Mouse (Mus musculus) heart, postnatal 0 days (tissue): ENCODE data around the gene Rala. TPM values are rescaled to one million over a fixed set of nuclear protein-coding genes. Genes with fewer than 3 reads are reported as not detected.
A peak's percentile ranks its signal among the peaks of the same experiment; 100 is the strongest.

ENCODE experiments used
- ATAC-seq: fragments of 200-750 bp; cut with Nextera tagmentation; 2 replicates; pipeline ENCODE4 v1.8.0; 2017; ENCODE audit warnings: low read depth, moderate number of reproducible peaks, moderate library complexity; ENCODE audit not compliant: insufficient read depth
- DNase-seq: peaks from one replicate; pipeline ENCODE4 v3.0.0-alpha.2; 2016; ENCODE audit warnings: low spot score
- H3K27ac ChIP-seq: fragments of 300-500 bp; sonication (generic); 2 replicates; pipeline ENCODE4 v1.5.1; 2014; ENCODE audit warnings: low read depth, mild to moderate bottlenecking
- H3K27me3 ChIP-seq: fragments of 300-500 bp; sonication (generic); 2 replicates; pipeline ENCODE4 v1.6.1; 2014; ENCODE audit warnings: low read length, mixed read lengths; ENCODE audit not compliant: control insufficient read depth, insufficient read depth
- H3K36me3 ChIP-seq: fragments of 300-500 bp; sonication (generic); replicated peaks from 2 replicates; pipeline ENCODE4 v1.6.1; 2014; ENCODE audit warnings: low read length, mixed read lengths; ENCODE audit not compliant: control insufficient read depth, insufficient read depth
- H3K4me1 ChIP-seq: fragments of 300-500 bp; sonication (generic); 2 replicates; pipeline ENCODE4 v1.6.1; 2014; ENCODE audit warnings: antibody characterized with exemption; ENCODE audit not compliant: control insufficient read depth, insufficient read depth
- H3K4me2 ChIP-seq: fragments of 300-500 bp; sonication (generic); 2 replicates; pipeline ENCODE4 v1.6.1; 2014; ENCODE audit warnings: low read depth, mild to moderate bottlenecking, low read length, moderate library complexity
- H3K4me3 ChIP-seq: fragments of 300-500 bp; sonication (generic); 2 replicates; pipeline ENCODE4 v1.5.1; 2014; ENCODE audit warnings: low read depth, low read length
- H3K9ac ChIP-seq: fragments of 300-500 bp; sonication (generic); replicated peaks from 2 replicates; pipeline ENCODE4 v1.6.1; 2014; ENCODE audit warnings: low read depth, low read length, mixed read lengths
- H3K9me3 ChIP-seq: fragments of 300-500 bp; sonication (generic); replicated peaks from 2 replicates; pipeline ENCODE4 v1.6.1; 2016; ENCODE audit warnings: low read length; ENCODE audit not compliant: control insufficient read depth
- CTCF ChIP-seq: IDR thresholded peaks from 2 replicates; pipeline ENCODE4 v1.5.1; 2016; ENCODE audit warnings: antibody characterized with exemption, control low read depth, low read depth
- EP300 ChIP-seq: IDR thresholded peaks from 2 replicates; pipeline ENCODE4 v1.6.1; 2016; ENCODE audit warnings: antibody characterized with exemption, low read depth
- WGBS: fragments of 180-500 bp; shearing (Covaris S2); extraction: QIAGEN DNeasy Blood & Tissue Kit; methylation state at CpG from one replicate; pipeline ENCODE4 v1.1.7; 2014; 5-methylcytosine and 5-hydroxymethylcytosine counted together
- polyA plus RNA-seq: library from polyadenylated mRNA; unstranded; fragments of >200 nt; fragmentation: Nextera tagmentation; extraction: Ambion mirVana; gene quantifications from 2 replicates; pipeline ENCODE4 v1.2.1, GENCODE M21; 2015
- total RNA-seq: library from RNA; depleted of rRNA; stranded (reverse); fragments of >200 nt; gene quantifications from 2 replicates; pipeline ENCODE4 v1.2.3, GENCODE M21; 2014; ENCODE audit warnings: low replicate concordance

The Rala gene
- total and polyA plus RNA-seq, 2 experiments from 2014 or later = 19.0 to 77.1 TPM

- Histone ChIP-seq H3K27ac (no peak overlapping the region), H3K4me1 (no peaks in the 10 kb centered on the region), H3K4me2 (no peak overlapping the region), H3K4me3 (no peak overlapping the region), H3K27me3 (no peaks in the 10 kb centered on the region), H3K36me3 (peaks cover 45% of the 10 kb centered on the region), H3K9ac (no peak overlapping the region), H3K9me3 (no peaks in the 10 kb centered on the region)
- DNase-seq = no peak
- WGBS = 70% methylated on average over 5 of the region's 5 CpGs
- ATAC-seq = no peak
- no peak for TF ChIP-seq CTCF
- TF ChIP-seq EP300 = no peak
These were observed 38.6 kb upstream of the Rala start for GRCm38 (mm10) chr13:17982634-17983033.

GRCm38 (mm10) chr13:17976854-17977739, 33.1 kb upstream of the Rala start:
- Histone ChIP-seq H3K9ac (no peak overlapping the region), H3K27me3 (no peaks in the 10 kb centered on the region), H3K27ac (no peak overlapping the region), H3K4me1 (no peaks in the 10 kb centered on the region), H3K4me3 (no peak overlapping the region), H3K36me3 (no peaks in the 10 kb centered on the region), H3K4me2 (no peak overlapping the region), H3K9me3 (no peaks in the 10 kb centered on the region)
- TF ChIP-seq CTCF (no peak), EP300 (no peak)
- 61% methylated on average over 8 of the region's 8 CpGs for WGBS
- no peak for DNase-seq
- ATAC-seq = no peak

- WGBS = 14% methylated on average over 2 of the region's 2 CpGs
- no peak overlapping the region for H3K4me2 ChIP-seq
- H3K4me3 ChIP-seq = no peak overlapping the region
- no peaks in the 10 kb centered on the region for H3K9me3 ChIP-seq
- ATAC-seq = no peak
- H3K36me3 ChIP-seq = no peaks in the 10 kb centered on the region
- no peaks in the 10 kb centered on the region for H3K4me1 ChIP-seq
- H3K9ac ChIP-seq = no peak overlapping the region
- TF ChIP-seq EP300 (no peak), CTCF (no peak)
- H3K27ac ChIP-seq = no peak overlapping the region
- peak; percentile 17 for DNase-seq
- no peaks in the 10 kb centered on the region for H3K27me3 ChIP-seq
These were observed 31.9 kb upstream of the Rala start for GRCm38 (mm10) chr13:17975891-17976290.

- no peaks in the 10 kb centered on the region for H3K9me3 ChIP-seq
- no peak for TF ChIP-seq EP300
- no peak for TF ChIP-seq CTCF
These were observed 31.4 kb upstream of the Rala start for GRCm38 (mm10) chr13:17975457-17975856.

GRCm38 (mm10) chr13:17974734-17975133, 30.7 kb upstream of the Rala start:
- no peaks in the 10 kb centered on the region for H3K36me3 ChIP-seq
- H3K27ac ChIP-seq = no peak overlapping the region
- H3K9me3 ChIP-seq = no peaks in the 10 kb centered on the region
- no peak overlapping the region for H3K9ac ChIP-seq
- no peak overlapping the region for H3K4me2 ChIP-seq
- 96% methylated on average over 9 of the region's 9 CpGs for WGBS
- no peak overlapping the region for H3K4me3 ChIP-seq
- TF ChIP-seq CTCF = no peak
- no peak for TF ChIP-seq EP300
- H3K4me1 ChIP-seq = no peaks in the 10 kb centered on the region
- H3K27me3 ChIP-seq = no peaks in the 10 kb centered on the region
- no peak for DNase-seq
- ATAC-seq = no peak

More at GRCm38 (mm10) chr13:17975457-17975856, 31.4 kb upstream of the Rala start:
- WGBS = 73% methylated on average over 1 of the region's 1 CpGs
- no peaks in the 10 kb centered on the region for H3K27me3 ChIP-seq
- H3K4me1 ChIP-seq = no peaks in the 10 kb centered on the region
- H3K36me3 ChIP-seq = no peaks in the 10 kb centered on the region
- no peak for ATAC-seq
- H3K4me3 ChIP-seq = no peak overlapping the region
- no peak overlapping the region for H3K4me2 ChIP-seq
- no peak for DNase-seq
- H3K27ac ChIP-seq = no peak overlapping the region
- no peak overlapping the region for H3K9ac ChIP-seq
